Mouse (Mus musculus) liver, adult 2 months (tissue): ENCODE measurements around the gene 1500011B03Rik.

Experiments used
- CTCF ChIP-seq: fragments of 200-500 bp; IDR thresholded peaks from 2 replicates; pipeline ENCODE4 v1.5.1; 2011; ENCODE audit warnings: low read depth, low read length, control low read depth
- POLR2A ChIP-seq: fragments of 200-500 bp; IDR thresholded peaks from 2 replicates; pipeline ENCODE4 v1.6.1; 2011; ENCODE audit warnings: low read length, control low read depth; ENCODE audit not compliant: insufficient read depth; ENCODE audit errors: extremely low read depth

GRCm38 (mm10) chr5:114776174-114776573 is 47.1 kb downstream of the 1500011B03Rik start:
- TF ChIP-seq CTCF = no peak
- no peak for TF ChIP-seq POLR2A
